In the genomic region with DNA sequence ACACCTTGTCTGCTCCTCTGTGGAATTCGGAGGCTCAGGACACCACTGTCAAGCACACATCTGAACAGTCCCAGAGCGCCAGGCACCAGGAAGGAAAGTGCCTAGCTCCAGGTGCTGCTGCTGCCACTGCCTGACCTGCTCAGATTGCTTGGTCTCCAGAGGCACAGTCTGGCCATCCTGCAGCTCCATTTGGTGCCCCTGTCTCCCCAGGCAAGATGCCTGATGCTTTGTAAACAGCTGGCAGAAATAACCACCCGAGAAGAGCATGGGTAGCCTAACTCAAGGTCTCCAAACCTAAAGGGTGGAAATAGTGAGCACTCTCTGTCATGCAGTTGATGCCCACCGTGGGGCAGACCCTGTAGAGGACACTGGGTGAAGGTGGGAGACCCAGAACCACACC, we compare ENCODE assay signal across 8 mouse cellular contexts. TPM values are rescaled to one million over a fixed set of nuclear protein-coding genes. Genes with fewer than 3 reads are reported as not detected.
DNase-seq lines count a peak whose midpoint lies in the region; ATAC-seq lines count a peak whose summit lies in the region.

No protein-coding gene starts in this region.

- H3K36me3 ChIP-seq in kidney, embryonic 16.5 days (ENCODE audit: insufficient read depth, low read length) = peaks cover 27% of the 10 kb centered on the region
- peaks cover 43% of the 10 kb centered on the region for H3K36me3 ChIP-seq in embryonic facial prominence, embryonic 10.5 days (replicated peaks)
- H3K36me3 ChIP-seq in hindbrain, embryonic 14.5 days (replicated peaks; ENCODE audit: control insufficient read depth, insufficient read depth) = peaks cover 35% of the 10 kb centered on the region
- H3K36me3 ChIP-seq in midbrain, embryonic 14.5 days (ENCODE audit: control insufficient read depth, insufficient read depth, low read length) = peaks cover 37% of the 10 kb centered on the region

- no peaks in the 10 kb centered on the region for H3K27me3 ChIP-seq in kidney, embryonic 16.5 days (ENCODE audit: insufficient read depth, low read length)
- H3K27me3 ChIP-seq in embryonic facial prominence, embryonic 10.5 days (replicated peaks; ENCODE audit: low read depth, poor library complexity, severe bottlenecking) = no peaks in the 10 kb centered on the region
- no peaks in the 10 kb centered on the region for H3K27me3 ChIP-seq in hindbrain, embryonic 14.5 days (ENCODE audit: control insufficient read depth, insufficient read depth, low read length)
- H3K27me3 ChIP-seq in midbrain, embryonic 14.5 days (ENCODE audit: control insufficient read depth, insufficient read depth, low read length) = no peaks in the 10 kb centered on the region

- no peaks in the 10 kb centered on the region for H3K9me3 ChIP-seq in kidney, embryonic 16.5 days (ENCODE audit: low read length)
- no peaks in the 10 kb centered on the region for H3K9me3 ChIP-seq in embryonic facial prominence, embryonic 10.5 days
- H3K9me3 ChIP-seq in hindbrain, embryonic 14.5 days (ENCODE audit: control insufficient read depth, low read length) = no peaks in the 10 kb centered on the region
- no peaks in the 10 kb centered on the region for H3K9me3 ChIP-seq in midbrain, embryonic 14.5 days (ENCODE audit: control insufficient read depth, low read length)

- H3K4me2 ChIP-seq in kidney, embryonic 16.5 days (replicated peaks; ENCODE audit: low read depth, low read length) = peak overlapping the region; percentile 90
- peak overlapping the region; percentile 96 for H3K4me2 ChIP-seq in hindbrain, embryonic 14.5 days (replicated peaks)
- peak overlapping the region; percentile 99 for H3K4me2 ChIP-seq in midbrain, embryonic 14.5 days (ENCODE audit: low read length)

- H3K4me1 ChIP-seq in kidney, embryonic 16.5 days (ENCODE audit: insufficient read depth, low read length) = peaks cover 39% of the 10 kb centered on the region
- H3K4me1 ChIP-seq in embryonic facial prominence, embryonic 10.5 days = peaks cover 45% of the 10 kb centered on the region
- peaks cover 26% of the 10 kb centered on the region for H3K4me1 ChIP-seq in hindbrain, embryonic 14.5 days (replicated peaks; ENCODE audit: control insufficient read depth, insufficient read depth, low read length)
- peaks cover 27% of the 10 kb centered on the region for H3K4me1 ChIP-seq in midbrain, embryonic 14.5 days (ENCODE audit: control insufficient read depth, insufficient read depth, low read length)

- H3K9ac ChIP-seq in kidney, embryonic 16.5 days (replicated peaks; ENCODE audit: low read length) = peak overlapping the region; percentile 85
- peak overlapping the region; percentile 95 for H3K9ac ChIP-seq in hindbrain, embryonic 14.5 days
- peak overlapping the region; percentile 91 for H3K9ac ChIP-seq in midbrain, embryonic 14.5 days (replicated peaks; ENCODE audit: low read length)

- 14% methylated on average over 4 of the region's 4 CpGs for WGBS in kidney, embryonic 16.5 days
- WGBS in embryonic facial prominence, embryonic 10.5 days = 27% methylated on average over 4 of the region's 4 CpGs
- WGBS in hindbrain, embryonic 14.5 days = 28% methylated on average over 4 of the region's 4 CpGs
- 27% methylated on average over 4 of the region's 4 CpGs for WGBS in midbrain, embryonic 14.5 days

- DNase-seq in kidney, adult 9 months = no peak
- DNase-seq in embryonic facial prominence, embryonic 10.5 days (ENCODE audit: low spot score) = no peak
- no peak for DNase-seq in hindbrain, embryonic 14.5 days (ENCODE audit: low spot score)
- no peak for DNase-seq in midbrain, embryonic 14.5 days
- no peak for DNase-seq in ovary, postnatal 36 days (ENCODE audit: low spot score)
- DNase-seq in frontal cortex, postnatal 36 days (ENCODE audit: low spot score in 2 of 2) = no peak
- DNase-seq in kidney, postnatal 14 days = no peak

- peak overlapping the region; percentile 80 for H3K27ac ChIP-seq in kidney, embryonic 16.5 days (ENCODE audit: low read length)
- peak overlapping the region; percentile 97 for H3K27ac ChIP-seq in embryonic facial prominence, embryonic 10.5 days (replicated peaks)
- 0 out of 2 replicates have a peak overlapping the region, but pooled peaks have one; percentile 87 for H3K27ac ChIP-seq in hindbrain, embryonic 14.5 days
- H3K27ac ChIP-seq in midbrain, embryonic 14.5 days (replicated peaks; ENCODE audit: low read depth, low read length) = peak overlapping the region; percentile 78

- ATAC-seq in kidney, embryonic 16.5 days (ENCODE audit: low FRiP score, low TSS enrichment) = no peak
- no peak for ATAC-seq in hindbrain, embryonic 14.5 days (ENCODE audit: low FRiP score)
- ATAC-seq in midbrain, embryonic 14.5 days (ENCODE audit: low FRiP score, low TSS enrichment) = no peak

- peak overlapping the region; percentile 75 for H3K4me3 ChIP-seq in kidney, embryonic 16.5 days (ENCODE audit: low read length)
- H3K4me3 ChIP-seq in embryonic facial prominence, embryonic 10.5 days = peak overlapping the region; percentile 85
- H3K4me3 ChIP-seq in hindbrain, embryonic 14.5 days (replicated peaks; ENCODE audit: low read length) = peak overlapping the region; percentile 93
- peak overlapping the region; percentile 93 for H3K4me3 ChIP-seq in midbrain, embryonic 14.5 days (replicated peaks; ENCODE audit: low read depth, low read length)

RNA-seq across cellular contexts. Expression of gene Chmp6, which starts 1.1 kb away (rescaled TPM):
- 110 and 114 TPM in 2 replicates for polyA plus RNA-seq in kidney, embryonic 16.5 days (2015; fragmentation: Nextera tagmentation; extraction: Ambion mirVana)
- 117 and 120 TPM in 2 replicates for polyA plus RNA-seq in embryonic facial prominence, embryonic 10.5 days (2016; fragmentation: Nextera tagmentation; extraction: Ambion mirVana)
- polyA plus RNA-seq in hindbrain, embryonic 14.5 days (2014; fragmentation: Nextera tagmentation; extraction: Ambion mirVana) = 91.1 and 95.5 TPM in 2 replicates
- polyA plus RNA-seq in midbrain, embryonic 14.5 days (2014; fragmentation: Nextera tagmentation; extraction: Ambion mirVana) = 100 and 104 TPM in 2 replicates

RNA-seq across cellular contexts. Expression of gene Baiap2, which starts 28.2 kb away (rescaled TPM):
- polyA plus RNA-seq in kidney, embryonic 16.5 days (2015; fragmentation: Nextera tagmentation; extraction: Ambion mirVana) = 22.8 and 25.3 TPM in 2 replicates
- polyA plus RNA-seq in embryonic facial prominence, embryonic 10.5 days (2016; fragmentation: Nextera tagmentation; extraction: Ambion mirVana) = 9.6 and 11.0 TPM in 2 replicates
- 13.7 and 14.4 TPM in 2 replicates for polyA plus RNA-seq in hindbrain, embryonic 14.5 days (2014; fragmentation: Nextera tagmentation; extraction: Ambion mirVana)
- polyA plus RNA-seq in midbrain, embryonic 14.5 days (2014; fragmentation: Nextera tagmentation; extraction: Ambion mirVana) = 11.0 and 11.2 TPM in 2 replicates
